Mouse (Mus musculus) erythroblast, adult 5-6 weeks (primary cell): ENCODE measurements around the gene Ythdc1. TPM values are rescaled to one million over a fixed set of nuclear protein-coding genes. Genes with fewer than 3 reads are reported as not detected.

ENCODE experiments used
- ATAC-seq: replicated peaks from 2 replicates; pipeline ENCODE4 v1.8.0; 2016; ENCODE audit warnings: moderate number of reproducible peaks, mild to moderate bottlenecking, moderate TSS enrichment, inconsistent platforms; ENCODE audit not compliant: poor library complexity, low FRiP score, severe bottlenecking
- total RNA-seq, 2 experiments: library from RNA; stranded (forward) in 1 of 2; stranded (reverse) in 1 of 2; fragments of 150-400 nt in 1 of 2; fragments of 200-764, 138-1000 nt in 1 of 2; gene quantifications; 2 replicates each; pipeline versions ENCODE4 v1.2.3 to v1.2.4; 2015 to 2017; ENCODE audit warnings: low replicate concordance in 2 of 2

Gene Ythdc1
- total RNA-seq, 2 experiments from 2014 or later = 251 to 259 TPM

DNA sequence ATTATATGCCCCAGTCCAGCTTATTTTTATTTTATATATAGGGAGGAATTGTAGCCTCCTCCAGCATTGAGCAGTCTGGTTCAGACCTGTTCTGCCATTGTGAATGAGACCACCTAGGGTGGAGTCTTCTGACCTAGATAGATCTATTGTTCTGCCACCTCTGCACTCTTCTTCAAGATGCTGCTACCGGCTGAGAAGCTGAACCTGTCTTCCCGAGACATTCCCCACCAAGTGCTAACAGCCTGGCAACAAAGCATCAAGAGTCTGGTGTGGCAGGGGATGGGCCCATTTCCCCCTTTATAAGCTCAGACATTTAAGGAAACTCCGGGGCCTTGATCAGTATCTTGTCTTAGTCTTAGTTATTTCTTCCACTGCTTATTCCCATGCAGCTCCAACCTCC is 54.3 kb downstream of the Ythdc1 start:
- ATAC-seq = no peak

DNA sequence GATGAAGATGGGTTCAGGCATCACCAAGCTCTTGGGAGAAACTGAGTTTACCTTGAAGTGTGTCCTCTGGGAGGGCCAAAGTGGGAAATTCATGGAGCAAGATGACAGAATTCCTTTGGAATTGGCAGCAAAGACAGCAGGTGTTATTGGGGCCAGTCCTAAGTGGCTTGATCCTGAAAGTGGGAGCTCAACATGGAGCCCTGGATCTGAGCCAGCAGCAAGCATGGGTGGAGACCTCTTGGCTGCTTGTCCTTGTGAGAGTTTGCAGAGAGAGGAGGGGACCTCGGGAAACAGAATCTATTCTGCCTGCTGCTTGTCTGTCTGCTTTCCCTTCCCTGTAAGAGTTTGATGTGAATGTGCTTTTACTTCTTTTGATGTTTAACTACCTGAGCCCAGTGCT is 67.9 kb downstream of the Ythdc1 start:
- ATAC-seq = no peak

Other genes starting within 250 kb of the Ythdc1 start
- not detected in 2 replicates for gene Tmprss11f, start 171.8 kb upstream of the Ythdc1 start, total RNA-seq (2015; ENCODE audit: low replicate concordance)
- gene Tmprss11f, start 171.8 kb upstream of the Ythdc1 start, total RNA-seq (2017; ENCODE audit: low replicate concordance) = 0.56 TPM in 1 of 2 replicates, not detected in the other
- not detected in 2 replicates for gene Tmprss11b, start 127.9 kb upstream of the Ythdc1 start, total RNA-seq (2015; ENCODE audit: low replicate concordance)
- gene Tmprss11b, start 127.9 kb upstream of the Ythdc1 start, total RNA-seq (2017; ENCODE audit: low replicate concordance) = not detected in 2 replicates
- not detected in 2 replicates for gene Tmprss11e, start 58.4 kb upstream of the Ythdc1 start, total RNA-seq (2015; ENCODE audit: low replicate concordance)
- gene Tmprss11e, start 58.4 kb upstream of the Ythdc1 start, total RNA-seq (2017; ENCODE audit: low replicate concordance) = not detected in 2 replicates
- not detected in 2 replicates for gene Ugt2b34, start 102.7 kb downstream of the Ythdc1 start, total RNA-seq (2015; ENCODE audit: low replicate concordance)
- not detected in 2 replicates for gene Ugt2b34, start 102.7 kb downstream of the Ythdc1 start, total RNA-seq (2017; ENCODE audit: low replicate concordance)
- not detected in 2 replicates for gene Ugt2b1, start 122.3 kb downstream of the Ythdc1 start, total RNA-seq (2015; ENCODE audit: low replicate concordance)
- gene Ugt2b1, start 122.3 kb downstream of the Ythdc1 start, total RNA-seq (2017; ENCODE audit: low replicate concordance) = not detected in 2 replicates
- gene Ugt2b35, start 196.6 kb downstream of the Ythdc1 start, total RNA-seq (2015; ENCODE audit: low replicate concordance) = not detected in 2 replicates
- not detected in 2 replicates for gene Ugt2b35, start 196.6 kb downstream of the Ythdc1 start, total RNA-seq (2017; ENCODE audit: low replicate concordance)